Mouse (Mus musculus) liver, postnatal 0 days (tissue): ENCODE measurements around the gene Nfib.

Experiments
- CTCF ChIP-seq: sonication (generic); IDR thresholded peaks from 2 replicates; pipeline ENCODE4 v1.5.1; 2016; ENCODE audit warnings: antibody characterized with exemption, low read depth
- EP300 ChIP-seq: IDR thresholded peaks from 2 replicates; pipeline ENCODE4 v1.6.1; 2016; ENCODE audit warnings: antibody characterized with exemption, low read depth, mild to moderate bottlenecking

DNA sequence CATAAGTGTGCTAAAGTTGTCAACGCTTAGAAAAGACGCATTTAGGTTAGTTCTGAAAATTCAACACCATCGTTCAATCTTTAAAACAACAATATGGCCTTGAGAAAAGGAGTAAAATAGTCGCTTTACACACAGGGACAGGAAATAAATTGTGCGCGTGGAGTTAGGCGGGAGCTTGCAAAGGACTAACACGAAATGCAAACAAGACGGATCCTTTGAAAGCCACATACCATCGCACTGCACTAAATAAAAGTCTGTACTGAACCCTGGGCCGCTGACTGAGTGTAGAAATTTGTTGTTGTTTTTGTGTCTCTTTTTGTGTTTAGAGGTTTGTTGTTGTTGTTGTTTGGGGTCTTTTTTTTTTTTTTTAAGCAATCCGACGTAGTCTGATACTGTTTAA lies 193.2 kb downstream of the Nfib start:
- TF ChIP-seq CTCF, result no peak
- TF ChIP-seq EP300, result no peak
